Mouse (Mus musculus) CH12.LX (cell line): ENCODE measurements around the gene Tnip3. TPM values are rescaled to one million over a fixed set of nuclear protein-coding genes. Genes with fewer than 3 reads are reported as not detected.

ENCODE experiments used
- DNase-seq: peaks from one replicate; pipeline ENCODE4 v3.0.0-alpha.2; 2013; ENCODE audit errors: extremely low read depth
- H3K27ac ChIP-seq: 2 replicates; pipeline ENCODE4 v1.5.1; 2012; ENCODE audit warnings: low read depth, mild to moderate bottlenecking, control low read depth, moderate library complexity; ENCODE audit not compliant: insufficient read depth
- H3K27me3 ChIP-seq: replicated peaks from 2 replicates; pipeline ENCODE3; 2012; ENCODE audit warnings: inconsistent platforms
- H3K36me3 ChIP-seq, 2 experiments: replicated peaks in 1 of 2; 2 replicates each; pipeline versions ENCODE3 to v1.6.1; 2012; ENCODE audit warnings: inconsistent platforms in 1 of 2, low read length in 1 of 2, mild to moderate bottlenecking in 1 of 2, mixed read lengths in 1 of 2, moderate library complexity in 1 of 2; ENCODE audit not compliant: control insufficient read depth in 1 of 2, insufficient read depth in 1 of 2
- H3K4me1 ChIP-seq, 2 experiments: 2 replicates each; pipeline ENCODE4 v1.6.1; 2012; ENCODE audit warnings: inconsistent platforms in 1 of 2, moderate library complexity in 1 of 2; ENCODE audit not compliant: insufficient read depth in 2 of 2, control insufficient read depth in 1 of 2
- H3K4me2 ChIP-seq: 2 replicates; pipeline ENCODE4 v1.6.1; 2012; ENCODE audit warnings: low read depth, mild to moderate bottlenecking, control low read depth; ENCODE audit not compliant: poor library complexity, insufficient read depth, severe bottlenecking
- H3K4me3 ChIP-seq, 3 experiments: fragments of 150-350 bp in 1 of 3; sonication (generic) in 1 of 3; replicated peaks in 1 of 3; 2 replicates each; pipeline versions ENCODE3 to v1.5.1; 2011 to 2012; ENCODE audit warnings: low read depth in 2 of 3, low read length in 2 of 3, mild to moderate bottlenecking in 2 of 3, moderate library complexity in 2 of 3, control low read depth in 1 of 3, improper control_type of control experiment in 1 of 3, inconsistent platforms in 1 of 3, mixed read lengths in 1 of 3; ENCODE audit not compliant: poor library complexity in 1 of 3
- H3K79me2 ChIP-seq: replicated peaks from 2 replicates; pipeline ENCODE4 v1.6.1; 2012; ENCODE audit warnings: mild to moderate bottlenecking, moderate library complexity; ENCODE audit not compliant: control insufficient read depth, poor library complexity, insufficient read depth, severe bottlenecking; ENCODE audit errors: extremely low read depth
- H3K9ac ChIP-seq: 2 replicates; pipeline ENCODE4 v1.6.1; 2012; ENCODE audit warnings: low read depth, mild to moderate bottlenecking, control low read depth, moderate library complexity; ENCODE audit not compliant: insufficient read depth
- H3K9me3 ChIP-seq: replicated peaks from 2 replicates; pipeline ENCODE3; 2012; ENCODE audit warnings: low read length, inconsistent platforms, mixed read lengths
- BHLHE40 ChIP-seq: IDR thresholded peaks from 2 replicates; pipeline ENCODE4 v1.6.1; 2011; ENCODE audit warnings: mild to moderate bottlenecking, low read depth, low read length, improper control_type of control experiment
- CHD1 ChIP-seq: IDR thresholded peaks from 2 replicates; pipeline ENCODE4 v1.6.1; 2012; ENCODE audit warnings: low read depth, low read length, improper control_type of control experiment, inconsistent platforms
- CHD2 ChIP-seq: IDR thresholded peaks from 2 replicates; pipeline ENCODE4 v1.6.1; 2011; ENCODE audit warnings: low read length, improper control_type of control experiment
- CTCF ChIP-seq, 2 experiments: IDR thresholded peaks in 1 of 2; conservative IDR thresholded peaks in 1 of 2; 2 replicates each; pipeline ENCODE4 v1.5.1; 2011 to 2012; ENCODE audit warnings: low read depth in 2 of 2, low read length in 2 of 2, improper control_type of control experiment in 1 of 2, inconsistent platforms in 1 of 2, mild to moderate bottlenecking in 1 of 2, moderate library complexity in 1 of 2
- EP300 ChIP-seq: IDR thresholded peaks from 2 replicates; pipeline ENCODE4 v1.6.1; 2011; ENCODE audit warnings: low read length, improper control_type of control experiment
- ETS1 ChIP-seq: conservative IDR thresholded peaks from 2 replicates; pipeline ENCODE4 v1.6.1; 2012; ENCODE audit warnings: low read depth, mild to moderate bottlenecking, inconsistent platforms, low read length, improper control_type of control experiment, moderate library complexity
- IRF4 ChIP-seq: IDR thresholded peaks from 2 replicates; pipeline ENCODE4 v1.6.1; 2014; ENCODE audit warnings: low read depth, mild to moderate bottlenecking, inconsistent platforms, low read length, improper control_type of control experiment
- KAT2A ChIP-seq: IDR thresholded peaks from 2 replicates; pipeline ENCODE4 v1.6.1; 2012; ENCODE audit warnings: low read length, improper control_type of control experiment, inconsistent platforms; ENCODE audit not compliant: insufficient replicate concordance
- MAZ ChIP-seq: IDR thresholded peaks from 2 replicates; pipeline ENCODE4 v1.6.1; 2012; ENCODE audit warnings: low read depth, mild to moderate bottlenecking, inconsistent platforms, low read length, improper control_type of control experiment, moderate library complexity
- MXI1 ChIP-seq: IDR thresholded peaks from 2 replicates; pipeline ENCODE4 v1.6.1; 2011; ENCODE audit warnings: mild to moderate bottlenecking, low read depth, low read length, improper control_type of control experiment
- NRF1 ChIP-seq: IDR thresholded peaks from 2 replicates; pipeline ENCODE4 v1.6.1; 2014; ENCODE audit warnings: low read depth, mild to moderate bottlenecking, inconsistent platforms, low read length, improper control_type of control experiment, moderate library complexity
- RAD21 ChIP-seq: IDR thresholded peaks from 2 replicates; pipeline ENCODE4 v1.6.1; 2011; ENCODE audit warnings: low read depth, mild to moderate bottlenecking, low read length, improper control_type of control experiment, moderate library complexity
- RCOR1 ChIP-seq: conservative IDR thresholded peaks from 2 replicates; pipeline ENCODE4 v1.6.1; 2012; ENCODE audit warnings: low read depth, mild to moderate bottlenecking, inconsistent platforms, low read length, improper control_type of control experiment
- SMC3 ChIP-seq: IDR thresholded peaks from 2 replicates; pipeline ENCODE4 v1.6.1; 2011; ENCODE audit warnings: low read depth, low read length, improper control_type of control experiment
- TCF12 ChIP-seq: IDR thresholded peaks from 2 replicates; pipeline ENCODE4 v1.6.1; 2014; ENCODE audit warnings: low read depth, mild to moderate bottlenecking, inconsistent platforms, low read length, improper control_type of control experiment
- ZC3H11A ChIP-seq: IDR thresholded peaks from 2 replicates; pipeline ENCODE4 v1.6.1; 2012; ENCODE audit warnings: low read depth, mild to moderate bottlenecking, inconsistent platforms, low read length, improper control_type of control experiment
- dilution Hi-C: fragments of 300-500 bp; cut with MboI; formaldehyde crosslinking; loops from 2 replicates; pipeline ENCODE4 v1.14.3; 2020; ENCODE audit warnings: low sequenced_read_pairs; ENCODE audit not compliant: extremely low pct_unique_long_range_greater_than_20kb, extremely low pct_ligation_motif_present
- in situ Hi-C: fragments of 300-500 bp; cut with MboI; formaldehyde crosslinking; loops from 3 replicates; pipeline ENCODE4 v1.14.3; 2019; ENCODE audit warnings: low sequenced_read_pairs, low pct_ligation_motif_present, low pct_unique_long_range_greater_than_20kb, mixed read lengths
- polyA plus RNA-seq: library from polyadenylated mRNA; unstranded; fragments of >175 nt; gene quantifications from 2 replicates; pipeline ENCODE4 v1.2.1, GENCODE M21; 2012; ENCODE audit warnings: low read depth; ENCODE audit not compliant: insufficient read length
- total RNA-seq, 2 experiments: library from RNA; depleted of rRNA; stranded (reverse); fragments of 300-350 nt in 1 of 2; fragments of >200 nt in 1 of 2; gene quantifications; 2 replicates each; pipeline ENCODE4 v1.2.3; 2012 to 2014

Gene Tnip3
- total and polyA plus RNA-seq, 3 experiments: 1.4 to 2.5 (median 2.5) TPM

DNA sequence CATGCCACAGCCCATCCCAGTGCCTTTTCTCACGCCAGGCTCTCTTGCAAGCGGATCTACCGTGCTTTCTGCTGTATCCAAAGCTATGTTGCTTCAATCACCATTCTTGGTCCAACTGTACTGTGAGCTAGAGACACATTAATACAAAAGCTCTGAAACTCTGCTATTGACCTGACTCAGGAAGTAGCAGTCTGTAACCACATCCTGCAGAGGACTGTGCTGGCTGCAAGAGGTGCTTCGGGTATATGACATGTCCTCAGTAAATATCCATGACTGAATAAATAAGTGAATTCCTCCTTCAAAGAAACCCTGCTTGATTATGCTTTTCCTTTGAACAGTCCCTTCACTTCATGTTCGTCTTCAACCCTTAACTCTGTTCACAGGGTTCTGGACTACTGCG lies 122.6 kb downstream of the Tnip3 start:
- Histone ChIP-seq H3K9me3 (no peaks in the 10 kb centered on the region), H3K27ac (no peak overlapping the region), H3K79me2 (no peaks in the 10 kb centered on the region), H3K4me2 (no peak overlapping the region), H3K4me1 (peaks cover 0 to 16% of the 10 kb centered on the region in 2 experiments; a peak in 2 of 4 replicates), H3K36me3 (no peaks in the 10 kb centered on the region), H3K27me3 (no peaks in the 10 kb centered on the region), H3K4me3 (no peak overlapping the region), H3K9ac (no peak overlapping the region)
- dilution Hi-C loops: no loop called here
- TF ChIP-seq EP300: no peak
- no peak for TF ChIP-seq CHD1
- no peak for TF ChIP-seq KAT2A
- TF ChIP-seq BHLHE40: no peak
- TF ChIP-seq IRF4: no peak
- no peak for TF ChIP-seq RCOR1
- TF ChIP-seq NRF1: no peak
- TF ChIP-seq ETS1: no peak
- TF ChIP-seq RAD21: no peak
- DNase-seq: no peak
- in situ Hi-C loops: no loop called here

DNA sequence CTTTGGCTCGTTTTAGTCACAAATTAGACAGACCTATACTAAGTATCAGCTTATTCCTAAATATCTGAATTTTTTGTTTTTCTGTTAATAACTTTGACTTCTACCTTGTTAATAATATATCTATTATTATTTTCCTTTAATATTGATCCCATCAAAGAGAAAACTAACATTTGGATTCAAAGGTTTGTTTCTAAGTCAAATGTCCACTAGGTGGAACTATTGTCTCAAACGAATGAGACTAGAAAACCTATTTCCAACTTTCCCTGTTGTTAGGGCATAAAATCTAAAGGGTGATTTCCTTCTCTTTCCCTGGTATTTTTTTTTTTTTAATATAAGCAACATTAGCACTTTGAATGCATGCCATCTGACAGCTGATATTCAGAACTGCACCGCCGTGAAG lies 126.3 kb downstream of the Tnip3 start:
- no peaks in the 10 kb centered on the region for H3K27me3 ChIP-seq
- no peaks in the 10 kb centered on the region for H3K9me3 ChIP-seq
- H3K4me1 ChIP-seq: peaks cover 0 to 16% of the 10 kb centered on the region in 2 experiments; a peak in 2 of 4 replicates
- dilution Hi-C loops: no loop called here
- H3K79me2 ChIP-seq: no peaks in the 10 kb centered on the region
- peak; percentile 47; the same call in 1 of the 2 replicates for TF ChIP-seq ZC3H11A
- TF ChIP-seq RAD21: peak; percentile 86
- peak; percentile 71 for TF ChIP-seq SMC3
- no peak for TF ChIP-seq MXI1
- TF ChIP-seq CTCF (conservative IDR thresholded peaks at IDR 0.05 in 1 of 2, IDR thresholded peaks at IDR 0.05 in 1 of 2; ENCODE audit: low read depth in 2 of 2, low read length in 2 of 2): peak in 1 of 2 experiments; percentile 75; a peak in 2 of 4 replicates
- TF ChIP-seq TCF12: no peak
- TF ChIP-seq, all 38 proteins: peak for 4
- no peak for DNase-seq
- no peak overlapping the region for H3K4me2 ChIP-seq
- no peak overlapping the region for H3K9ac ChIP-seq
- in situ Hi-C loops: loop anchor here (25.0 kb wide), 1 partner anchor 886 kb away; the partner anchor contains the start of gene Mad2l1
- H3K27ac ChIP-seq: no peak overlapping the region
- H3K4me3 ChIP-seq: no peak overlapping the region
- no peaks in the 10 kb centered on the region for H3K36me3 ChIP-seq

DNA sequence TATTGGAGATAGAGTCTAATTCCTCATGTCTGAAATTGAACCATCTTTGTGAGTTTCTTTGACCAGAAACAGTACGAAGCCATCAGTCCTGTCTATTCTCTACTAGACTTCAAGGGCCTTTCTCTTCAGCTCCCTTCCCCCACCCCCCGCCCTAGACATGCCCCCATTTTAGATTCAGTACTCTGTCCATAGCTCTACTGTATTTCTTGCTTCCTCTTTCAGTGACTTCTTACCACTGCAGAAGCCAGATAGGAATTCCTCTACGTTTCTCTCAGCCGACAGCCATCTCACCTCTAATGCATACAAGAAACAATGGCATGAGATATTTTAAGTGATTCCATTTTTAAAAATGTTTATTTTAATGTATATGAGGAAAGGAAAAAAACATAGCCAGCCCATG lies 136.2 kb downstream of the Tnip3 start:
- DNase-seq: peak; percentile 35
- H3K27me3 ChIP-seq: no peaks in the 10 kb centered on the region
- no peaks in the 10 kb centered on the region for H3K9me3 ChIP-seq
- H3K4me3 ChIP-seq: no peak overlapping the region
- peaks cover 7 to 46% of the 10 kb centered on the region in 2 experiments; a peak in 3 of 4 replicates for H3K4me1 ChIP-seq
- dilution Hi-C loops: no loop called here
- H3K36me3 ChIP-seq: no peaks in the 10 kb centered on the region
- TF ChIP-seq IRF4: 0 out of 2 replicates have a peak, but pooled peaks have one; percentile 14
- 0 out of 2 replicates have a peak, but pooled peaks have one; percentile 24 for TF ChIP-seq MAZ
- 0 out of 2 replicates have a peak, but pooled peaks have one; percentile 19 for TF ChIP-seq CHD2
- no peak for TF ChIP-seq ETS1
- TF ChIP-seq EP300: no peak
- H3K27ac ChIP-seq: no peak overlapping the region
- in situ Hi-C loops: loop anchor here (25.0 kb wide), 1 partner anchor 876 kb away; the partner anchor contains the start of gene Mad2l1
- H3K79me2 ChIP-seq: no peaks in the 10 kb centered on the region
- no peak overlapping the region; the same call in 1 of the 2 replicates for H3K9ac ChIP-seq
- no peak overlapping the region for H3K4me2 ChIP-seq
